Mouse (Mus musculus): Measurements from ENCODE around the gene Bpifb1. TPM values are rescaled to one million over a fixed set of nuclear protein-coding genes. Genes with fewer than 3 reads are reported as not detected.
"Not testable (repeated sequence)": the region's sequence is repeated elsewhere in the genome, so short reads cannot be mapped to it uniquely, and the experiment has no call there.

Bpifb1 gene
- polyA plus RNA-seq, 1 experiment from 2014 or later, result not detected

DNA sequence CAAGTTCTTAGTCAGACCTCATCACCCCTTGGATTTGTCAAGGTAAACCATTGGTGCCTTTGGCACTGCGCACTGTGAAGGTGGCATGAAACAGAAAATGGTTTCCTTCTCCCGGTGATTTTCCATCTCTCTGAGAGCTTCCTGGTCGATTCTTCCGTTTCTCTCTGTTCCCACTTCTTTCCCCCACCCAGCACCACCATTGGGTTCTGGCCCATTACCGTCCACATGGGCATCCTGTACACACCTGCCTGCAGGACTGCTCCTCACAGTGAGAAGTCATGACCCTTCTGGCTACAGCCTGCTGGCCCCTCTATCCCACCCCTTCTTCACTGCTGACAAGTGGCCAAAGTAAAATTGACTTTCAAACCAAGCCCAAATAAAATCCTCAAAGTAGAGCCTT, 54.7 kb downstream of the Bpifb1 start:
- Histone ChIP-seq H3K9ac (ENCODE audit: low read length) (no peak overlapping the region), H3K4me2 (ENCODE audit: low read length) (no peak overlapping the region), H3K36me3 (ENCODE audit: control insufficient read depth, insufficient read depth, low read length) (no peaks in the 10 kb centered on the region), H3K27ac (ENCODE audit: low read depth) (no peak overlapping the region), H3K4me3 (ENCODE audit: low read depth, low read length) (no peak overlapping the region), H3K27me3 (replicated peaks; ENCODE audit: control insufficient read depth, insufficient read depth, low read length) (no peaks in the 10 kb centered on the region), H3K9me3 (ENCODE audit: control insufficient read depth, low read length) (no peaks in the 10 kb centered on the region), H3K4me1 (replicated peaks; ENCODE audit: control insufficient read depth, insufficient read depth, low read length) (no peaks in the 10 kb centered on the region)
- 85% methylated on average over 5 of the region's 5 CpGs for WGBS
- DNase-seq (ENCODE audit: low spot score) (no peak), ATAC-seq (replicated peaks; ENCODE audit: low FRiP score, low TSS enrichment, low read depth) (no peak)

- not testable (repeated sequence) for H3K36me3 ChIP-seq (ENCODE audit: control insufficient read depth, insufficient read depth, low read length); H3K4me2 ChIP-seq (ENCODE audit: low read length); DNase-seq (ENCODE audit: low spot score); H3K27me3 ChIP-seq (replicated peaks; ENCODE audit: control insufficient read depth, insufficient read depth, low read length); H3K4me1 ChIP-seq (replicated peaks; ENCODE audit: control insufficient read depth, insufficient read depth, low read length); H3K9me3 ChIP-seq (ENCODE audit: control insufficient read depth, low read length); H3K9ac ChIP-seq (ENCODE audit: low read length); H3K27ac ChIP-seq (ENCODE audit: low read depth); ATAC-seq (replicated peaks; ENCODE audit: low FRiP score, low TSS enrichment, low read depth); H3K4me3 ChIP-seq (ENCODE audit: low read depth, low read length)
- 74% methylated on average over 2 of the region's 4 CpGs for WGBS
Measured at GRCm38 (mm10) chr2:154255254-154255653, 64.6 kb downstream of the Bpifb1 start.

GRCm38 (mm10) chr2:154255770-154256169, 65.2 kb downstream of the Bpifb1 start:
- H3K9me3 ChIP-seq (ENCODE audit: control insufficient read depth, low read length), result no peaks in the 10 kb centered on the region
- H3K4me1 ChIP-seq (replicated peaks; ENCODE audit: control insufficient read depth, insufficient read depth, low read length), result no peaks in the 10 kb centered on the region
- no peak overlapping the region for H3K4me2 ChIP-seq (ENCODE audit: low read length)
- no peaks in the 10 kb centered on the region for H3K27me3 ChIP-seq (replicated peaks; ENCODE audit: control insufficient read depth, insufficient read depth, low read length)
- DNase-seq (ENCODE audit: low spot score) (no peak), ATAC-seq (replicated peaks; ENCODE audit: low FRiP score, low TSS enrichment, low read depth) (no peak)
- H3K36me3 ChIP-seq (ENCODE audit: control insufficient read depth, insufficient read depth, low read length), result no peaks in the 10 kb centered on the region
- H3K4me3 ChIP-seq (ENCODE audit: low read depth, low read length), result no peak overlapping the region
- H3K9ac ChIP-seq (ENCODE audit: low read length), result no peak overlapping the region
- no peak overlapping the region for H3K27ac ChIP-seq (ENCODE audit: low read depth)
- WGBS, result 76% methylated on average over 4 of the region's 4 CpGs

GRCm38 (mm10) chr2:154257554-154257953, 66.9 kb downstream of the Bpifb1 start, which contains the start of gene Bpifb9a:
TSS of gene Bpifb9a (plus strand) at chr2:154257854.
- not testable (repeated sequence) for H3K9me3 ChIP-seq (ENCODE audit: control insufficient read depth, low read length); H3K4me1 ChIP-seq (replicated peaks; ENCODE audit: control insufficient read depth, insufficient read depth, low read length); H3K27me3 ChIP-seq (replicated peaks; ENCODE audit: control insufficient read depth, insufficient read depth, low read length); H3K9ac ChIP-seq (ENCODE audit: low read length); H3K27ac ChIP-seq (ENCODE audit: low read depth); ATAC-seq (replicated peaks; ENCODE audit: low FRiP score, low TSS enrichment, low read depth); H3K36me3 ChIP-seq (ENCODE audit: control insufficient read depth, insufficient read depth, low read length); H3K4me2 ChIP-seq (ENCODE audit: low read length); DNase-seq (ENCODE audit: low spot score); H3K4me3 ChIP-seq (ENCODE audit: low read depth, low read length)
- 79% methylated on average over 5 of the region's 5 CpGs for WGBS

GRCm38 (mm10) chr2:154264397-154264796, 73.8 kb downstream of the Bpifb1 start:
- not testable (repeated sequence) for H3K4me3 ChIP-seq (ENCODE audit: low read depth, low read length); ATAC-seq (replicated peaks; ENCODE audit: low FRiP score, low TSS enrichment, low read depth); H3K9ac ChIP-seq (ENCODE audit: low read length); H3K4me2 ChIP-seq (ENCODE audit: low read length); DNase-seq (ENCODE audit: low spot score); H3K27ac ChIP-seq (ENCODE audit: low read depth); H3K4me1 ChIP-seq (replicated peaks; ENCODE audit: control insufficient read depth, insufficient read depth, low read length); H3K36me3 ChIP-seq (ENCODE audit: control insufficient read depth, insufficient read depth, low read length); H3K9me3 ChIP-seq (ENCODE audit: control insufficient read depth, low read length); H3K27me3 ChIP-seq (replicated peaks; ENCODE audit: control insufficient read depth, insufficient read depth, low read length)
- 90% methylated on average over 2 of the region's 3 CpGs for WGBS

Other genes starting within 250 kb of the Bpifb1 start
- not detected in 2 replicates for gene Bpifa6, start 215.9 kb upstream of the Bpifb1 start, polyA plus RNA-seq (2014; fragmentation: Nextera tagmentation; extraction: Ambion mirVana)
- not detected in 2 replicates for gene Bpifa2, start 182.6 kb upstream of the Bpifb1 start, polyA plus RNA-seq (2014; fragmentation: Nextera tagmentation; extraction: Ambion mirVana)
- not detected in 2 replicates for gene Bpifa3, start 60.5 kb upstream of the Bpifb1 start, polyA plus RNA-seq (2014; fragmentation: Nextera tagmentation; extraction: Ambion mirVana)
- not detected in 2 replicates for gene Bpifa1, start 47.9 kb upstream of the Bpifb1 start, polyA plus RNA-seq (2014; fragmentation: Nextera tagmentation; extraction: Ambion mirVana)
- gene Bpifa5, start 28.2 kb upstream of the Bpifb1 start, polyA plus RNA-seq (2014; fragmentation: Nextera tagmentation; extraction: Ambion mirVana), result not detected in 2 replicates
- 0.35 TPM in 1 of 2 replicates, not detected in the other for gene Bpifb5, start 32.9 kb downstream of the Bpifb1 start, polyA plus RNA-seq (2014; fragmentation: Nextera tagmentation; extraction: Ambion mirVana)
- not detected in 2 replicates for gene Bpifb9a, start 67.0 kb downstream of the Bpifb1 start, polyA plus RNA-seq (2014; fragmentation: Nextera tagmentation; extraction: Ambion mirVana)
- gene Bpifb9b, start 116.4 kb downstream of the Bpifb1 start, polyA plus RNA-seq (2014; fragmentation: Nextera tagmentation; extraction: Ambion mirVana), result not detected in 2 replicates
- 9.5 and 18.0 TPM in 2 replicates for gene Cdk5rap1, start 182.2 kb downstream of the Bpifb1 start, polyA plus RNA-seq (2014; fragmentation: Nextera tagmentation; extraction: Ambion mirVana)
- 2.3 and 2.7 TPM in 2 replicates for gene Snta1, start 217.3 kb downstream of the Bpifb1 start, polyA plus RNA-seq (2014; fragmentation: Nextera tagmentation; extraction: Ambion mirVana)
- 33.6 and 42.3 TPM in 2 replicates for gene Cbfa2t2, start 245.7 kb downstream of the Bpifb1 start, polyA plus RNA-seq (2014; fragmentation: Nextera tagmentation; extraction: Ambion mirVana)

Data from intestine, embryonic 14.5 days (tissue).